Comparison of ENCODE assay signal across 19 mouse cellular contexts in genomic region chr5:25668306-25668705, GRCm38 (mm10).
"Had no signal": no experiment of that assay in that cellular context is flagged by ENCODE, and none has a peak within 500 bp of the region (broad histone marks: within the 10 kb centered on the region; RNA-seq: fewer than 3 reads in every experiment).

No protein-coding gene starts in this region.

- H3K4me2 ChIP-seq: limb, embryonic 12.5 days; limb, embryonic 15.5 days; liver, embryonic 11.5 days; lung, embryonic 14.5 days; midbrain, embryonic 13.5 days had no signal

- H3K27me3 ChIP-seq: limb, embryonic 12.5 days; limb, embryonic 15.5 days; midbrain, embryonic 13.5 days had no signal

- DNase-seq: kidney, adult 9 months; kidney, postnatal 25 days; layer of hippocampus, adult 9-11 months; liver, postnatal 0 days; lung, embryonic 14.5 days; thymus, adult 2 months; thymus, postnatal 14 days; thymus, postnatal 4 days had no signal

- H3K9ac ChIP-seq: limb, embryonic 12.5 days; limb, embryonic 15.5 days; liver, embryonic 14.5 days; liver, postnatal 0 days; lung, embryonic 14.5 days; midbrain, embryonic 13.5 days had no signal

- H3K27ac ChIP-seq: kidney, postnatal 0 days; layer of hippocampus, adult 2 months; left cerebral cortex, adult 2 months; limb, embryonic 12.5 days; limb, embryonic 15.5 days; liver, embryonic 14.5 days; macrophage; midbrain, embryonic 13.5 days had no signal

- H3K9me3 ChIP-seq: limb, embryonic 12.5 days; limb, embryonic 15.5 days; midbrain, embryonic 13.5 days had no signal

- ATAC-seq: liver, postnatal 0 days; lung, postnatal 0 days; midbrain, embryonic 13.5 days; midbrain, embryonic 16.5 days had no signal

- H3K4me3 ChIP-seq: layer of hippocampus, adult 2 months; left cerebral cortex, adult 2 months; limb, embryonic 12.5 days; limb, embryonic 15.5 days; midbrain, embryonic 13.5 days had no signal

- H3K36me3 ChIP-seq: limb, embryonic 12.5 days; limb, embryonic 15.5 days; midbrain, embryonic 13.5 days had no signal
